Mouse (Mus musculus) MN1 (cell line): ENCODE data around the gene Cfap45.

Experiments
- DNase-seq: peaks from one replicate; pipeline ENCODE4 v3.0.0-alpha.2; 2016; ENCODE audit warnings: low spot score

Cfap45 gene

DNA sequence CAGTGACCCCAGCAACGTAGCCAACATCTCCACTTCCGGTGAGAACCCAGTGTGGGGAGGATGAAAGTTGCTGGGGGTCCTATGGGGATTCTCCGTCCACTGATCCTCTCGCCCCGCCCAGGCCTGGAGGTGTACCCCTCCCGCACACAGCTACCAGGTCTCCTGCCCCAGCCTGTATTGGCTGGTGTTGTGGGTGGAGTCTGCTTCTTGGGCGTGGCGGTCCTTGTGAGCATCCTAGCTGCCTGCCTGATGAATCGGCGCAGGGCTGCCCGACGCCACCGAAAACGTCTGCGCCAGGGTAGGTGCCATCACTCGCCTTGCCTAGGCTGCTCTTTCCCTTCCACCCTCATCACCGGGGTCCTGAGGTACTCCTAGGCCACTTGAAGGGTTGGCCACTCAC lies 24.6 kb upstream of the Cfap45 start:
- DNase-seq, result no peak

- DNase-seq, result no peak
These were observed 23.2 kb upstream of the Cfap45 start for GRCm38 (mm10) chr1:172497428-172497827.

GRCm38 (mm10) chr1:172499765-172500441 lies 20.7 kb upstream of the Cfap45 start, which contains the start of gene Tagln2:
Gene Tagln2 (plus strand): TSS chr1:172500047.
- peak; percentile 91 for DNase-seq

DNA sequence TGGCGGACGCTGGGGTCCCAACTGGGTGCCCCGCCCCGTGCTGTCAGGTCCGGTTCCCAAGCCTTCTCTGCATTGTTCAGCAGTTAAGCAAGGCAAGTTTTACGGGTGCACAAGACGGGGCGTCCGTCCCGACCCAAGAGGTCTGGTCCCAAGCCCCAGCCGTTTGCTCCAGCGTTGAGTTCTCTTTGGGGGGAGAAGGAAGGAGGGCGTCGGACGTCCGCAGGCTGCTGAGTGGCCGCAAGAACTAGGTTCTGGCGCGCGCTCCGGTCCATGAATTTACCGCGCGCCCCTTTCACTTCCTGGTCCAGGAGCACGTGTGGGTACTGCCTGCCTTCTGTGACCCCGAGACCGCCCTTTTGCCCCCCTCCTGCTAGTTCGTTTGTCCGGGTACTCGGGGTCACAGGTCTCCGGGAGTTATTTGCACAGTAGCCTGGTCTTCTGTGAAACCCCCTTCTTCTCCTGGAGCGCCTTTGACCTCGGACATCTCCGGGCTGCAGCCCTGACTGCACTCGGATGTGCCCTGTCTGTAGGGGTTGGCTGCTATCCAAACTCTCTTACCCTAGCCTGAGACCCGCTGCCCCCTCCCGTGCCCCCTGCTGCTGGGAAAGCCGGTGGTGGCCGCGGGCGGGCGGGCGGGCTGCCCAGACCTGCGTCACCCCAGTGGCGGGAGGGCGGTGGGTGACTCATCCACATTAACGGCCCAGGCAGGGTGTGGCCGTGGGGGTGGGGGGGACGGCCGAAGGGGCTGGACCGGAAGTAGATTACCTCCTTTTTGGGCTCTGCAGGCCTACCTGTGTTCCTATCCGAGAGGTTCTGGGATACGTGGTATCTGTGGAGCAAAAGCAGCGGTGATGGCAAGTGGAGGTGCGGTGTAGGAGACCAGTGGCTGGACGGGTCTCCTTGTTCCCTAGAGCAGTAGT lies 19.9 kb upstream of the Cfap45 start:
- peak; percentile 86 for DNase-seq

- DNase-seq, result peak; percentile 77
These were observed 19.0 kb upstream of the Cfap45 start for GRCm38 (mm10) chr1:172501371-172502144.

- DNase-seq, result peak; percentile 57
These were observed 18.2 kb upstream of the Cfap45 start for GRCm38 (mm10) chr1:172502145-172503110.

DNA sequence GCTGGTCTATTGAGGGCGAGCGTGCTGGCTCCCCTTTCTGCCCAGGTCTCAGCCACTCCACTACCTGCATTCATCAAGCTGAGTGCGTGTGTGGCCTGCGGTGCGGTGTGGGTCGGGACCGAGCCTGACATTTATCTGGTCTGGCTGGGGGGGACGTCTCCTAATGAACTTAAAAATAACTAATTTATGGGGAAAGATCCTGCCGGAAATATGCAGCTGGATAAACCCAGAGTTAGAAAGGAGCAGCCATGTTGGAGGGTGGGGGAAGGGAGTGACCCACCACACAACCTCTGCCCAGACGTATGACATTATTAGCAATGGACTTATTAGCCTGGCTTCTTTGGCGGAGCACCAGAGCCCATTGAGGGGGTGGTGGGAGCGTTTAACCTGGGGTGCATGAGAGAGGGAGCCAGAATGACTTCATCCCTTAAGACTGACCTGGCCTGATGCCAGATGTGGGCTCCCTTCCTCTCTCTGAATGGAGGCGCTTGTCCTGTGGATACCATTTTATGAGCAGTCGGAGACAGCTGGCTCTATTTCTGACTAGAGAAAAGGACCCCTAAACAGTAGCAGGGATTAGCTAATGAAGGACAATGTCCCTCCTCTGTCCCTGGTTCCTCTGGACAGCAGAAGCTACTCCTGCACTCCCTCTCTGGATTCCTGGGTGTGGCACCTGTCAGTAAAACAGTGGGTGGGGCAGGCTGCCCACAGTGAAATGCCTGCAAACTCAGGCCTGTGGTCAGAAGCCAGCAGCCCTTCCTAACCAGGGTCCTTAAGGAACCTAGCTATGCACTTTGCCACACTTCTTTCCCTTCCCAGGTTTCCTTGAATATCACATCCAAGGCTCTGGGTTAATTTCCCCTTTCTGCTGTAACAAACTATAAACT lies 17.2 kb upstream of the Cfap45 start:
- peak; percentile 75 for DNase-seq

- no peak for DNase-seq
These were observed 15.8 kb upstream of the Cfap45 start for GRCm38 (mm10) chr1:172504756-172505155.

DNA sequence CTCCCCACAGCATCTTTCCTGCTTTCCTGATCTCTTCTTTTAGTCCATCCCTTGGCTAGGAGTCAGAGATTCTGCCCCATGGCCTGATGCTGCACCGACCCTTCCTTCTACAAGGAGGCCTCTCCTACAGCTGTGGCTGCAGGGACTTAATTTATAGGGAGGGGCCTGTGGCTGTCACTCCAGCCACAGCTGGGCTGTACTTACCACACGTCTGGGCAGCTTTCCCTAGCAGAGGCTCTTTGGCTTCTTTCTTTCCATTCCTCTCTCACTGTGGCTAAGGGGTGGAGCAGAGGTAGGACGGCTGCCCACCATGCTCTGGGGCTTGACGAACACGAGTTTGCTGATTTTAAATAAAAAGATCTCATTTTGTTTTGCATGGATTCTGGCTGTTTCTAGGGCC lies 13.6 kb upstream of the Cfap45 start:
- peak; percentile 38 for DNase-seq

GRCm38 (mm10) chr1:172507701-172508100 lies 12.9 kb upstream of the Cfap45 start:
- DNase-seq, result no peak

DNA sequence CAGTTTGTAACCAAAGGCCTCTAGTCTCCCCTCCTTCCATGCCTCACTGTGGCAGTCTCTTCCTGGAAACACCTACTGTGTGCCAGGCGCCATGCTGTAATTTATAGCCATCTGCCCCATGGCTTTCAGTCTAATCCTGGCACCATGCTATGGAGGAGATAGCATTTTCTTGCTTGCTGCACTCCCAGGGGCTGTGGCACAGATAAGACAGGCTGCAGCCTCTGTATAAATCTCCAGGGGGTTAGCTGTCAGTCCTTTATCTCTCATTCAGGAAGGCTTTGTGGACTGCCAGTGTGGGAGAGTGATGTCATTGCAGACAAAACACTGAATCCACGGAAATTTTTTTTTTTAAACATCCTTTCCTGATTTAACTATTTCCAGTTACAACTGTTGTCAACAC lies 12.4 kb upstream of the Cfap45 start:
- DNase-seq, result no peak

DNA sequence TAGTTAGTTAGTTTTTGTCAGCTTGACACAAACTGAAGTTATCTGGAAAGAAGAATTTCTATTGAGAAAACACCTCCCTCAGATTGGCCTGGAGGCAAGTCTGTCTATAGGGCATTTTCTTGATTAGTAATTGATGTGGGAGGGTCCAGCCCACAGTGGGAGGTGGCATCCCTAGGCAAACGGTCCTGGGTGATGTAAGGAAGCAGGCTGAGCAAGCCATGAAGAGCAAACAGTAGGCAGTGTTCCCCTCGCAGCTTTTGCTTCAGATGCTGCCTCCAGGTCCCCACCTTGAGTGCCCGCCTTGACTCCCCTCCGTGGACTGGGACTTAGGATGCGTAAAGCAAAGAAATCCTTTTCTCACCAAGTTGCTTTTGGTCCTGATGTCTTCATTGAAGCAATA lies 11.4 kb upstream of the Cfap45 start:
- no peak for DNase-seq

DNA sequence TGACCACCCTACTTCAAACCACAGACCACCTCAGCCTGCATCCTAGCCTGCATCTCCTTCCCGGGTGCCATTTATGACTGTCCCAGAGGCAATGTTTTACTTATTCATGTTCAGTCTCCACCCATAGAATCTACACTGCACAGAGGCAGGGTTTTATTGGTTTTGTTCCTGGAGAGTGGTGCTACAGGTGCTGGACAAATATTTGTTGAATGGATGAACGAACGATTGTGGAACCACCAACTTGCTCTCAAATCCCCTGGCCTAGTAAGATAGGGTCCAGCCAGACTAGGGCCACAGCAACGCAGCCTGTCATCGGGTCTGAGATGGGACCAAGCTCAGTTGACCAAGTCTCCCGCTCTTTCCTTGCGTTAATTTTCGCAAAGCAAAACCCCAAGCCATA lies 10.6 kb upstream of the Cfap45 start:
- no peak for DNase-seq

DNA sequence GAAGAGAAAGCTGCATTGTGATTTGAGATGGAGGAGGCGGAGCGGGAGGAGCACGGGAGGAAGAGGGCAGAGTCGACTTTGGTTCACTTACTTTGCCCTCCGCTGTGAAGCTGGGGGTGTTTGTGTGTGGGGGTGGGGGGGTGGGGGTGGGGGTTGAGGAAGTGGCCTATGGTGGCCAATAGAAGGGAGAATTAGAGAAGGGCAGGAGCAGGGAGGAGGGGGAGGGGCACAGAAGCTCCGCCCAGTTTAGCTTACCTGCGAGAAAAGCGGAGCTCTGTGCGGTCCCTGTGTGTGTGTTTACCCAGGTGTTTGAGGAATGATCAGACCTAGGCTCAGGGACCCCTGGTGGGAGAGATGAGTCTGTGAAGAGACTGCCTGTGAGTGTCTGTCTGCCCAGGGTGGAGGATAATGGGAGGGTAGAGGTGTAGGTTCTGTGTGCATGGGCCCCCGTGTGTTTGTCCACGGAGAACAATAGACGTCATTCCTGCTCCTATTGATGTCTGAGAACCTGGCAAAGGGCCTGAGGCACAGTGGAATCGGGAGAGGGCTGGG lies 10.1 kb upstream of the Cfap45 start:
- DNase-seq, result no peak

DNA sequence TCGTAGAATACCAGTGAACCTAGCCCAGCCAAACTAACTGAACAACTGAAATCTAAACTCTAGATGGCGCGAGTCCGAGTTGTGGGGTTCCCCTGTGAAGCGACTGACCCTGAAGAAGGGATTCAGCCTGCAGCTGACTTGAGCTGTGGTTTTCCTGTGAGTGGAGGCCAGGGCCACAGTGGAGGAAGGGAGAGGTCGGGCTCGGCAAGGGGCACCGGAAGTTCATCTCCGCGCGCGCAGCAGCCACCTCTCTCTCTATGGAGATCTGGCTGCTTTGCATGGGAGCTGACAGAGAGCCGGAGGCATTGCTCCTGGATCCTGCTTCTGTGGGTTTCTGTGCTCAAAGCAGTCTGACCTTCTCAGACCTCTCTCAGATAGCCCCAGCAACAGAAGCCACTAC lies 7.6 kb upstream of the Cfap45 start:
- DNase-seq, result no peak

GRCm38 (mm10) chr1:172513525-172514212 lies 6.9 kb upstream of the Cfap45 start:
- peak; percentile 72 for DNase-seq

GRCm38 (mm10) chr1:172514213-172514529 lies 6.4 kb upstream of the Cfap45 start:
- DNase-seq, result no peak

DNA sequence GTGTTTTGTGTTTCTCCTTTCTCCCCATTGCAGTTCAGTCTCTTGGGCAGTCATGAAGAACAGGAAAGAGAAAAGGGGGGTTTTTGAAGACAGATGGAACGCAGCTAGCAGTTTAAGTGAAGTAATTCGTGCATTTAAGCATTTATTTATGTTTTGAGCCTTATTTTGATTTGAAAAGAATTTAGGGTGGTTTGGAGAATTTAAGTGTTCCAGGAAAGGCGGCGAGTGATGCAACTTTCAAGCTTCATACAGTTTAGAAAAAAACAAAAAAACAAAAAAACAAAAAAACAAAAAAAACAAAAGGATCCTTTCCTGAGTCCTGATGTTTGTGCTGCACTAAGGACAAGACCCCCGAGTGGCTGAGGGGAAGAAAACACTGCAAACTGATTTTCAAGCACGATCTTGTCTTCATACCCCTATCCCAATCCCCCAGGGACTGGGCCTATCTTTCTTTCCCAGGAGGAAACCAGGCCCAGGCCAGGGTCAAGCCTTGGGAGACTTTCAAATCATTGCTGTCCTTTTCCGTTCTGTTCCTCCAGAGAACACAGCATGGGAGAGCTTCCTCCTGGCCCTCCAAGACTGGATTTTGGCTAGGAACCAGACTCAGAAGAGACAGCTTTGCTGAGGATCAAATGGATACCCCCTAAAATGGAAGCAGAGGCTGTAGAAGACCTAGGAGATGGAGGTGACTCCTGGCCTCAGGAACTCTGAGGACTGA lies 5.9 kb upstream of the Cfap45 start:
- no peak for DNase-seq

- DNase-seq, result no peak
These were observed 5.2 kb upstream of the Cfap45 start for GRCm38 (mm10) chr1:172515396-172515795.
